Mouse (Mus musculus): ENCODE measurements around the gene Sox12. TPM values are rescaled to one million over a fixed set of nuclear protein-coding genes. Genes with fewer than 3 reads are reported as not detected.

The Sox12 gene
- polyA plus RNA-seq, 1 experiment, result 12.1 TPM

DNA sequence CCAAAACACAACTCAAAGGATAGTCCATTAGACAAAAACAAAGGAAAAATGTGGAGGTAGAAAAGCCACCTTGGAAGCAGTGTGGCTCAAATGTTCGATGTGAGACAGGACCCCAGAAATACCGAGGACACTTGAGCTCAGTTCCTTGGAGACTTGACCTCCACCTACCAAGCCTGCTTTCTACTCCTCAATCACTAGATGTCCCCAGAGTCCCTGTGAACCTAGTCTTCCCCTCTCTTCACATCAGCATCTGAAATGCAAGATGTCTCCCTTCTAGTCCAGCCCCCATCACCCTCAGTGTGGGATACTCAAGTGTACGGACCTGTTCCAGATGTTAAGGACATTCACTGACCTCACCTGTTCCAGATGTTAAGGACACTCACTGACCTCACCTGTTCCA, 5.1 kb downstream of the Sox12 start:
- Histone ChIP-seq H3K27me3 (ENCODE audit: control insufficient read depth, insufficient read depth, low read length) (no peaks in the 10 kb centered on the region), H3K4me1 (ENCODE audit: control insufficient read depth, insufficient read depth, low read length) (0 out of 2 replicates have a peak, but pooled peaks cover 8% of the 10 kb centered on the region), H3K4me3 (replicated peaks; ENCODE audit: insufficient read depth, low read depth, low read length) (no peak overlapping the region), H3K27ac (ENCODE audit: insufficient read depth, low read length) (no peak overlapping the region)
- 2% methylated on average over 3 of the region's 3 CpGs for WGBS
- DNase-seq, result peak; percentile 53 to 67
- TF ChIP-seq POLR2A (IDR thresholded peaks at IDR 0.05; ENCODE audit: borderline replicate concordance, insufficient read depth, low read length), result no peak
- peak; percentile 92 for TF ChIP-seq CTCF (IDR thresholded peaks at IDR 0.05; ENCODE audit: borderline replicate concordance, insufficient read depth, low read depth, low read length)

DNA sequence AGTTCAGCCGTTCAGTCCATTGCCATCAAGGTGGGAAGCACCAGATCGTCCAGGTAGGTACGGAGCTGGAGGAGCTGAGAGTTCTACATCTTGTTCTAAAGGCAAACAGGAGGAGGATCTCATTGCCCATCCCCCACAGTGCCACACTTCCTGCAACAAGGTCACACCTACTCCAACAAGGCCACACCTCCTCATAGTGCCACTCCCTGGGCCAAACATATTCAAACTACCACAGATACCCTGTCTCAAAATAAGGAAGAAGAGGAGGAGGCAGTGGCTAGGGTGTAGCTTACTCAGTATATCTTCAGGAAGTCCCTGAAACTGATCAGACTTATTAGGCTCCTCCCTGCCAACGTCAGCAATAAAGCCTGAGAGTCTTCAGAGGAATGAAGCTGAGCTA, 13.7 kb downstream of the Sox12 start:
- H3K4me3 ChIP-seq (replicated peaks; ENCODE audit: insufficient read depth, low read depth, low read length), result no peak overlapping the region
- no peaks in the 10 kb centered on the region for H3K4me1 ChIP-seq (ENCODE audit: control insufficient read depth, insufficient read depth, low read length)
- H3K27me3 ChIP-seq (ENCODE audit: control insufficient read depth, insufficient read depth, low read length), result no peaks in the 10 kb centered on the region
- no peak for DNase-seq
- WGBS, result 85% methylated on average over 4 of the region's 4 CpGs
- TF ChIP-seq POLR2A (IDR thresholded peaks at IDR 0.05; ENCODE audit: borderline replicate concordance, insufficient read depth, low read length) (no peak), CTCF (IDR thresholded peaks at IDR 0.05; ENCODE audit: borderline replicate concordance, insufficient read depth, low read depth, low read length) (no peak)
- no peak overlapping the region for H3K27ac ChIP-seq (ENCODE audit: insufficient read depth, low read length)

DNA sequence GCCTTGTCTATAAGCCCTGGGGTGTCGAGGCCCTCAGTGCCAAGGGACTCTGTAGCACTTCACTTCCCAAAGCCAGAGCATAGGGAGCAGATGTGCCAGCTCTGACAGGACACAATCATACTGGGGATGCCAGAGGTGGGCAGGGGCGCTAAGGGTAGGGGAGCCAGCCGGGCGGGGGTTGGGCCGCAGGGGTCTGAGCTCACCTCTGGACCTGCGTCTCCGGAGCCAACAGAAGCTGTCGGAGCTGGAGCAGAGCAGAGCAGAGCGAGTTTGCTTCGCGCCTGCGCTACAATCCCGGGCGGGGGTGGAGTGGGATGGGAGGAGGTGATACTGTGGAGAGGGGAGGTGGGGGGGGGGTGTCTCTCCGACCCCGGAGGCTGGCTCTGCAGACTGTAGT, 21.5 kb downstream of the Sox12 start, which contains the start of gene Nrsn2:
Gene Nrsn2 (minus strand): TSS at position 294 of the 397 bp plus-strand sequence.
- TF ChIP-seq POLR2A (IDR thresholded peaks at IDR 0.05; ENCODE audit: borderline replicate concordance, insufficient read depth, low read length) (no peak), CTCF (IDR thresholded peaks at IDR 0.05; ENCODE audit: borderline replicate concordance, insufficient read depth, low read depth, low read length) (no peak)
- peak within 1 kb of the TSS; percentile 28 for H3K4me3 ChIP-seq (replicated peaks; ENCODE audit: insufficient read depth, low read depth, low read length)
- no peak within 1 kb of the TSS for H3K27ac ChIP-seq (ENCODE audit: insufficient read depth, low read length)
- no peak for DNase-seq
- 7% methylated on average over 16 of the region's 16 CpGs for WGBS
- no peaks in the 10 kb centered on the region for H3K27me3 ChIP-seq (ENCODE audit: control insufficient read depth, insufficient read depth, low read length)
- H3K4me1 ChIP-seq (ENCODE audit: control insufficient read depth, insufficient read depth, low read length), result no peaks in the 10 kb centered on the region

DNA sequence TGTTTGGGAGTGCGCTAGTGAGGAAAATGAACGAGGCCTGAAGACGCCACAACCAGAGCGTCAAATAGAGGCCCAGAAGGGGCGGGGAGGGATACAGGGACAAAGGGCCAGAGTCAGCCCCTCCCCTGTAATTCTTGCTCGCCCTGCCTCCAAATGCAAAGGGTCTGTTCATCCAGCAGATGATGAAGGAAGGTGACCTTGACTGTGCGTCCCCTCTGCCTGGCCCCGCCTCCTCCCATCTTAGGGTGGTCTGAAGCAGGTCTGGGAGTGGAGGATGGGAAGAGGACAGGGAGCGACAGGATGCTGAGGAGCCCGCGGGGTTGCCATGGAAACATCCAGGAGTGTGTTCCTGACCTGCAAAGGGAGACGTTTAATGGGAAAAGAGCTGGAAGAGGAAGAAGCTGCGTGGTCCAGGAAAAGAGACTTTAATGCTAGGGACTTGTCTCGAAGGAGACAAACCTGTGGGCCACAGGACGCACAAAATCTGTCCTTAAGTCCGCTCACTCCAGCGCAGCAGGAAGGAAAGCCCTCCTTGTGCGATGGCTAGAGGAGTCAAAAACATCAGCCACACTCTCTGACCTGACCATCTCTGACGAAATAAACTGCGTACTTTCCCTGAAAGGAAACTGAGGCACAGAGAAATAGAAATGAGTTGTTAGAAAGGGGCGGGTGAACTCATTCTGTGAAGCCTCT, 22.1 kb downstream of the Sox12 start:
- peak; percentile 27 to 31 for DNase-seq
- H3K27me3 ChIP-seq (ENCODE audit: control insufficient read depth, insufficient read depth, low read length), result no peaks in the 10 kb centered on the region
- TF ChIP-seq CTCF (IDR thresholded peaks at IDR 0.05; ENCODE audit: borderline replicate concordance, insufficient read depth, low read depth, low read length), result no peak
- no peak for TF ChIP-seq POLR2A (IDR thresholded peaks at IDR 0.05; ENCODE audit: borderline replicate concordance, insufficient read depth, low read length)
- H3K27ac ChIP-seq (ENCODE audit: insufficient read depth, low read length), result no peak overlapping the region
- no peaks in the 10 kb centered on the region for H3K4me1 ChIP-seq (ENCODE audit: control insufficient read depth, insufficient read depth, low read length)
- peak overlapping the region; percentile 28 for H3K4me3 ChIP-seq (replicated peaks; ENCODE audit: insufficient read depth, low read depth, low read length)
- WGBS, result 8% methylated on average over 21 of the region's 21 CpGs

DNA sequence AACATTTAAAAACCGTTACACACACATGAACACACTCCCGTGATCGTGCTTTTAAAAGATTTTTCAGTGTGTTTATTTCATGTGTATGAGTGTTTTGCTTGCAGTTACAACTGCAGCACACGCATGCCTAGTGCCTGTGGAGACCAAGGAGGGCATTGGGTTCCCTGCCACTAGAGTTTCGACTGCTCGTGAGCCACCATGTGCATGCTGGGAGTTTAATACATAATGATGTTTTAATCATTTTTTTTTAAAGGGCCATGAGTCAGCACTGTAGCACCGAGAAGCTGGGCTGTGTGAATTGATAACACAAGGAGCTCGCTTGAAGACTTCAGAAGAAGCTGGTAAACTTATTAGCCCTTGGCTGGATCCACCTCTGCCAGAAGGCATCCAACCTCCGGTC, 24.3 kb downstream of the Sox12 start:
- TF ChIP-seq POLR2A (IDR thresholded peaks at IDR 0.05; ENCODE audit: borderline replicate concordance, insufficient read depth, low read length) (no peak), CTCF (IDR thresholded peaks at IDR 0.05; ENCODE audit: borderline replicate concordance, insufficient read depth, low read depth, low read length) (no peak)
- WGBS, result 79% methylated on average over 9 of the region's 9 CpGs

DNA sequence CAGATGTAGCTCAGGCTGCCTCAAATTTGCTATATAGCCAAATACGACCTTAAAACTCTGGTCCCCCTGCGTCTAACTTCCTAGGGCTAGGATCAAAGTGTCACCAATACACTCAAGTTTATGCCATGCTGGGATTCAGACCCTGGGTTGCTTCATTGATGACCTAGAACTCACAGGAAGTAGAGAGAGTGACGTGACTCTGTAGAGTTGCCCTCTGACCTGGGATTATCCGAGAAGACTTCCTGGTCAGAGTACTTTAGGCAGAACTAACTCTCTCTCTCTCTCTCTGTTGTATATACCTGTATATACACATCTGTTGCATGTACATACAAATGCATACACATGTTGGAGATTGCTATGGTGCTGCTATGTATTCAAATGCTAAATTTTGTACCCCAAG, 25.2 kb downstream of the Sox12 start:
- no peak overlapping the region for H3K27ac ChIP-seq (ENCODE audit: insufficient read depth, low read length)
- no peak for TF ChIP-seq POLR2A (IDR thresholded peaks at IDR 0.05; ENCODE audit: borderline replicate concordance, insufficient read depth, low read length)
- TF ChIP-seq CTCF (IDR thresholded peaks at IDR 0.05; ENCODE audit: borderline replicate concordance, insufficient read depth, low read depth, low read length), result no peak
- H3K4me1 ChIP-seq (ENCODE audit: control insufficient read depth, insufficient read depth, low read length), result no peaks in the 10 kb centered on the region
- H3K4me3 ChIP-seq (replicated peaks; ENCODE audit: insufficient read depth, low read depth, low read length), result no peak overlapping the region
- 81% methylated on average over 4 of the region's 4 CpGs for WGBS
- no peaks in the 10 kb centered on the region for H3K27me3 ChIP-seq (ENCODE audit: control insufficient read depth, insufficient read depth, low read length)
- DNase-seq, result no peak

More for the DNA sequence above, 24.3 kb downstream of the Sox12 start:
- DNase-seq, result no peak
- Histone ChIP-seq H3K4me3 (replicated peaks; ENCODE audit: insufficient read depth, low read depth, low read length) (no peak overlapping the region), H3K27ac (ENCODE audit: insufficient read depth, low read length) (no peak overlapping the region), H3K27me3 (ENCODE audit: control insufficient read depth, insufficient read depth, low read length) (no peaks in the 10 kb centered on the region), H3K4me1 (ENCODE audit: control insufficient read depth, insufficient read depth, low read length) (no peaks in the 10 kb centered on the region)

DNA sequence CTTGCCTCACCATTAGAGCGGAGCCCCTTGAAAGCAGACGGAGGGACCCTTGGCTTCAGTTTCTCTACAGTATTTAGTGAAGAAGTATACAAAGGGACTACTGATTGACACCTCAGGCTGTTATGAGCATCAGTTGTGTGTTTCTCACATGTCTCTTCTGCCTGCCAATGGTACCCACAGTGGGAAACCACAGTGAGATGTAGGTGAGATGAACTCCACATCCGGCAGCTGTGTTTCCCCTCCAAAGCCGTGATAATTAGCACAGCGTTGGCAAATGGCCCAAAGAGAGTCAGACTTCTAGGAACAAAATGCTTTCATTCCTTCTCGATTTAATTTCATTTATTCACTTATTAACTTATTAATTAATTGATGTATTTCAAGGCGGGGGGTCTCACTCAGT, 25.8 kb downstream of the Sox12 start:
- no peaks in the 10 kb centered on the region for H3K27me3 ChIP-seq (ENCODE audit: control insufficient read depth, insufficient read depth, low read length)
- no peak overlapping the region for H3K27ac ChIP-seq (ENCODE audit: insufficient read depth, low read length)
- TF ChIP-seq POLR2A (IDR thresholded peaks at IDR 0.05; ENCODE audit: borderline replicate concordance, insufficient read depth, low read length) (no peak), CTCF (IDR thresholded peaks at IDR 0.05; ENCODE audit: borderline replicate concordance, insufficient read depth, low read depth, low read length) (no peak)
- H3K4me3 ChIP-seq (replicated peaks; ENCODE audit: insufficient read depth, low read depth, low read length), result no peak overlapping the region
- 63% methylated on average over 7 of the region's 7 CpGs for WGBS
- H3K4me1 ChIP-seq (ENCODE audit: control insufficient read depth, insufficient read depth, low read length), result no peaks in the 10 kb centered on the region
- DNase-seq, result no peak

DNA sequence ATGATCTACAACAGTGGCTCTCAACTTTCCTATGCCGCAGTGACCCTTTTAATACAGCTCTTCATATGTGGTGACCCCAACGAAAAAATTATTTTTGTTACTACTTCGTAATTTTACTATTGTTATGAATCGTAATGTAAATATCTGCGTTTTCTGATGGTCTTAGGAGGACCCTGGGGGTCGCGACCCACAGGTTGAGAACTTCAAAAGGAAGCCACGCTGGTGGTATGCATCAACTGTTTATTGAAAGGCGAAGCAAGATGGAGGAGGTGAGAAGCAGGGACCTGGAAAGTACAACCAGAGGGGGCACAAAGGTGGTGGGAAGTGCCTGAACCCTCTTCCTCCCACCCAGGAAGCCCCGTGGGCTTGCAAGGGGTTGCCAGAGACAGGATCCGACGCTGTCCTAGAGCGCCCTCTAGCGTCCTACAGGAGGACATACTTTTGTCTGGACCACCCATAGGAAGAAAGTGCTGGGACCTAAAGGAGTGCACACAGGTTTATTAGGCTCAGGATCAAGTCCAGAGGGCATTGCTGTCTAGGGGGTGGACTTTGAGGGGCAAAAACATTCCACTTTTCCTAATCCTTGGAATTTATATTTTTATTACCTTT, 29.2 kb downstream of the Sox12 start:
- no peaks in the 10 kb centered on the region for H3K27me3 ChIP-seq (ENCODE audit: control insufficient read depth, insufficient read depth, low read length)
- TF ChIP-seq POLR2A (IDR thresholded peaks at IDR 0.05; ENCODE audit: borderline replicate concordance, insufficient read depth, low read length) (no peak), CTCF (IDR thresholded peaks at IDR 0.05; ENCODE audit: borderline replicate concordance, insufficient read depth, low read depth, low read length) (peak; percentile 90)

More for the DNA sequence above, 29.2 kb downstream of the Sox12 start:
- Histone ChIP-seq H3K4me1 (ENCODE audit: control insufficient read depth, insufficient read depth, low read length) (no peaks in the 10 kb centered on the region), H3K4me3 (replicated peaks; ENCODE audit: insufficient read depth, low read depth, low read length) (no peak overlapping the region), H3K27ac (ENCODE audit: insufficient read depth, low read length) (no peak overlapping the region)
- peak; percentile 37 to 40 for DNase-seq
- 30% methylated on average over 14 of the region's 14 CpGs for WGBS

All from cerebellum, adult 2 months (tissue).